Mouse (Mus musculus) adrenal gland, postnatal 10 days (tissue): Measurements from ENCODE around the gene Btbd9. TPM values are rescaled to one million over a fixed set of nuclear protein-coding genes. Genes with fewer than 3 reads are reported as not detected.

ENCODE experiments used
- DNase-seq: peaks from one replicate; pipeline ENCODE4 v3.0.0; 2021; ENCODE audit warnings: mixed read lengths
- total RNA-seq, 2 experiments: library from RNA; stranded (reverse); gene quantifications; 2 replicates each; pipeline ENCODE4 v1.2.3; 2021

The Btbd9 gene
- total RNA-seq, 2 experiments from 2014 or later: 25.3 to 34.6 TPM

DNA sequence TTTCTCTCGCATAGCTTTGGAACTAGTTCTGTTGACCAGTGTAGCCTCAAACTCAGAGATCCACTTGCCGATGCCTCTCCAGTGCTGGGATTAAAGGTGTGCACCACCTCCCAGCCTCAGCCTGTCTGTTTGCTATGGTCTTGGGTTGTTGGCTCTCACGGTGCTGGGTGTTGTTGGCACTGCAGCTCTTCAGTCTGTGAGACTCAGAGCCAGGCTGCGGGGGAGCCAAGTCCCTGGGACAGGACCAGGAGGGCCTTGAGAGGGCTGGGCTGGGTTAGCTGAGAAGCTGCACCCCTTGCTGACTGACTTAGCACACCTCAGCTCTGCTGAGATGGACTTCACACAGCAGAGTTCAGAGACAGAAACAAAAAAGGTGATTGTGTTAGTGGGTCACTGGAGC is 376.0 kb downstream of the Btbd9 start:
- no peak for DNase-seq

GRCm38 (mm10) chr17:30199374-30200247 is 376.7 kb downstream of the Btbd9 start:
- no peak for DNase-seq

GRCm38 (mm10) chr17:30198422-30198821 is 377.9 kb downstream of the Btbd9 start:
- no peak for DNase-seq

- peak; percentile 13 for DNase-seq
These were observed 378.8 kb downstream of the Btbd9 start for GRCm38 (mm10) chr17:30197280-30198030.

DNA sequence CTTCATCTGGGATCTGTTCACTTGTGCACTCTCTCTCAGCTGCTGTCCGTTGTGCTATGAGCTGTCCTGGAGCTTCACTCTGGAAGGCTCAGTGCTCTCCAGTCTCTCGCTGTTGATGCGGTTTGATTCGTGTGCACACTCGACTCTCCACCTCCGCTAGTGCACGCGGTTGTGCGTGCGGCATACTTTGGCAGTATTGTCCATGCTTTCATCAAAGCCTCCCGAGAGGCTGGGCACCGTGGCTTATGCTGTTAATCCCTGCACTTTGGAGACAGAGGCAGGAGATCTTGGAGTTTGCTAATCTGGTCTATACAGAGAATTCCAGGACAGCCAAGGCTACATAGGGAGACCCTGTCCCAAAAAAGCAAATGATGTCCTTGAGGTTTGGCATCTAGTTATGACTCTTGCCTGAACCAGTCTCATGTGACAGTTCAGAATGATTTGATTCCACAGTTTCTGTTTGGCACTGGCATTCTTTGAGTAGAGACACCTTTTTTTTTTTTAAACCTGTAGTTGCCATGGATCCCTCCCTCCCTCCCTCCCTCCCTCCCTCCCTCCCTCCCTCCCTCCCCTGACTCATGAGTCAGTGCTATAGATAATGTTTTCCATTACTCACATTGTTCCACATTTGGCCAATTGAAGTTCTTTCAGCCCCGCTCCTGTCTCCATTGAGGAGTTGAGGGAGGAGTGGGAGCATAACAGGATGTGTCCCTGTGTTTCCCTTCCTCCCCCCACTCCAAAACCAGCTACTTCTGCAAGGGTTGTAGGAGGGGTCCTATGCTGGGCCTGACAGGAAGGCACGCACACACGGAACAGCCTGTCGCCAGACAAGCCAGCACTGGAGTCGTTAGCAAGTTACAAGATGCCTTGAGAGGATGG is 379.6 kb downstream of the Btbd9 start:
- DNase-seq: peak; percentile 35

- DNase-seq: peak; percentile 10
These were observed 380.6 kb downstream of the Btbd9 start for GRCm38 (mm10) chr17:30195591-30196183.

DNA sequence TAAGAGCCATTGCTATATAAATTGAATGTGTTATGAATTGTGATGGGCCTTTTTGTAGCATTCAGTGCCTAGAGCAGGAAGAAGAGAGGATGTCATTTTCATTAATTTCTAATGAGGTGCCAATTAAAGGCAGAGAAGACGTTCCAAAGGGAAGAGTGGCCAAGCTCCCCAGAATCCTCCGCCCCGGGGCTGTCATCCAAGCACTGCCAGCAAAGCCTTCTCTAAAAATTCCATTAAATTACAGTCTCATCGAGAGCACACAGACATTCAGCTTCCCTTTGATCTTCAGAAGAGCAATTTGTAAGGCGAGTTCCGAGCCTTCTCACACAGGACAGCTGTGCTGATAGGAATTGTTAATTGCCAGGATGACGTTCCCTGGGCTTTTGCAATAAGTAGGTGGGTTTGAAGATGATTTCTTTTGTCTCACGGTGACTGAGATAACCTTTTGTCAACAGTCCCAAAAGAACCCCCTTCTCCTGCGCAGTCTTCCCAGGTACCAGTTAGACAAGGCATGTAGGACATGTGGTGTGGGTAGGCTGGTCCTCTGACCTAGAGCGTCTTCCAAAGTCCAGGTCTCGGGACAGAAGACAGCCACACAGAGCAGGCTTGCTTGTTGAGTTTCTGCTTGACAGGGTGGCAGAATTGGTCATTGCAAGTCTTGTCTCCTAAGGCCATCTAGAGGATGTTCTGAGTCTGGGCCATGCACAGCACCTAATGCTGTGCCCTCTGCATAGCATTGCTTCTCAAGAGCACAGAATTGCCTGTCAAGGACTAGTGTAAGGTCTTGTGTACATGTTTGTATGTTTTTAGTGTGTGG is 381.5 kb downstream of the Btbd9 start:
- peak; percentile 20 for DNase-seq

- DNase-seq: peak; percentile 8
These were observed 382.2 kb downstream of the Btbd9 start for GRCm38 (mm10) chr17:30194091-30194490.

DNA sequence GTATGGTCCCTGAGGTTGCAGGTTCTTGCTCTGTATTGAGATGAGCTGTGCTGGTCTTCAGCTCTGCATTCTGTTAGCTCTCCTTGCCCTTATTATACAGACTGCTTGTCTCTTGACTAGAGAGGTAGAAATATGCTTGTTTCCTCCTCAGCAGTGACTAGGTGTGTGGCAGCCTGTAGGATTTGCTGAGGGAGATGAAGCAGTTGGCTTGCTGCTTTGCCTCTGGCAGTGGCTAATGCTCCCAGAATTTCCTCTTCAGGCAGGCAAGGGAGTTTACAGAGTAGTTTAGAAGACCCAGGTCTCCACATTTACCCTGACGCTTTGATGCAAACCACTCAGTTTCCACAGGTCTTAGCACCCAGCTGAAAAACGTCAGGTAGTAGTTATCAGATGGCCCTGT is 382.7 kb downstream of the Btbd9 start:
- peak; percentile 2 for DNase-seq

- no peak for DNase-seq
These were observed 383.8 kb downstream of the Btbd9 start for GRCm38 (mm10) chr17:30192416-30193005.

- DNase-seq: peak; percentile 10
These were observed 385.1 kb downstream of the Btbd9 start for GRCm38 (mm10) chr17:30191097-30191640.

DNA sequence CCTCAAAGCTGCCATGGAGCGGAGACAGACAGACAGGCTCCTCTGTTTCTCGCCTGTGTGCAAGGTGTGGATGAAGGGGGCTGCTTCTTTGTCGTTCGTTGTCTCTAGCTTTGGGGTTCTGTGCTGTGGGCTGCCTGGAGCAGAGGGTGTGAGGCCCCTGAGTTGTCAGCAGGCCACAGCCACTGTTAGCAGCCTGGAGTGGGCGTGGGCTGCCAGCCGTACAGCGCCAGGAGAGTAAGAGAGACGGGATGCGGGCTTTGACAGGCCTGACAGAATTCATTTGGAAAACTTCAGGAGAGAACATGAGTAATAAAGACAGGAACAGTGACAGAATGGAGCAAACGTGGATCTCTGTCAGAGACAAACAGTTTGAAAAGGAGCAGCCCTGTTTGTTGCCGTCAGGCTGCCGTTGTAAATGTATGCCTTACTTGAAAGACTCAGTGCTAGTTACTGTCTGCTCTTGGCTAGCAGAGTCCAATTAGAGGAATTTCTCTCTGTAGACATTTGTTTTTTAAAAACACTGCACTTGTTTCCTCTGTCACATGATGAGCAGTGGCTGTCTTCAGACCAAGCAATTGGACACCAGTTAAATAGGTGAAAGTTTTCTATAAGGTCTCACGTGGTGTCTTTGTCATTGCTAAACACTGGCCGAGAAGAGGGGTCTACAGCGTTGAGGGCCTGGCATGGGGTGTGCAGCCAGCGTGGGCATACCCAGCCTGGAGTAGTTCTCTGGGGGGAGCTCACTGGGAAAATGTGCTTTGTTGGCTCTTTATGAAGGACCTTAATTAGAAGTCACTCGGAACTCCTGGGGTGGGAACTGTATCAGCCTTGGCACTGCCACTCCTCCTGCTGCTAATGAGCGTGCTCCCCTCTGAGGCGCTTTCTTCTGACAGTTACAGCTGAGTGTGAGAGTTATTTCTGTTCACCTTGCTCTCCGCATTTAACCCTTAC is 388.0 kb downstream of the Btbd9 start:
- DNase-seq: peak; percentile 17

- DNase-seq: no peak
These were observed 388.7 kb downstream of the Btbd9 start for GRCm38 (mm10) chr17:30187581-30187980.

DNA sequence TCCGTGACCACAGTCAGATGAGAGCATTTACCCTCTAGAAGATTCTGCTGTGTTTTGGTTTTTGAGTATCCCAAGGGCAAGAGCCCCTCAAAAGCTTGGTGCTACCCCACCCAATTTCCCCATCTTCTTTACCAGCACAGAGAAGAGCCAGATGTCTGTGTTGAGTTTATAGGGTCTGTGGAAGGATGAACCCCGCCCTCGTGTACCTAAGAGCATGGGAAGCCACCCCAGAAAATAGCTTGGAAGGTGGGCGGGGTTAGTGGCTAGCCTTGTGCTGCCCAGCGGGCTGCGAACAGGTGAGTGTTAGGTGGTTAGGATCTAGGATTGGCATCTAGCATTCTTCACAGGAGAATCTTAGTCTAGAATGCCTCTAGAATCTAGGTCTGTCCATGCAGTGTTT is 389.1 kb downstream of the Btbd9 start:
- DNase-seq: no peak

DNA sequence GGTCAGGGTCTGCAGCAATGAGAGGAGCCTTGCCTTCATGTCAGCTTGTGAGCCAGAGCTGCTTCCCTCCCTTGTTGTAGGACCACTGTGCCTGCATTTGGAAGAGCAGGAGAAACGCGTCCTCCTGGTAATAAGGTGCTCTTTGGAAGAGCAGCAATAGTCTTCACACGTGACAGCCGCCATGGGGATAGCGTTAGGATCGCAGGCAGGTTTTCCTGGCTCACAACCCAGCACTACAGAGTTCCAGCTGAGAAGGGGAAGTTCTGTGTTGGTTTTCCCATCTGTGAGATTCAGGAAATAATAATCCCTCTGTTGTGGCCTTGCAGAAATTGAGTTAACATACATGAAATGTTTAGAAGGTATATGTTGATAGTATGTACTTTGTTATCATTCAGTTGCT is 392.7 kb downstream of the Btbd9 start:
- DNase-seq: no peak

DNA sequence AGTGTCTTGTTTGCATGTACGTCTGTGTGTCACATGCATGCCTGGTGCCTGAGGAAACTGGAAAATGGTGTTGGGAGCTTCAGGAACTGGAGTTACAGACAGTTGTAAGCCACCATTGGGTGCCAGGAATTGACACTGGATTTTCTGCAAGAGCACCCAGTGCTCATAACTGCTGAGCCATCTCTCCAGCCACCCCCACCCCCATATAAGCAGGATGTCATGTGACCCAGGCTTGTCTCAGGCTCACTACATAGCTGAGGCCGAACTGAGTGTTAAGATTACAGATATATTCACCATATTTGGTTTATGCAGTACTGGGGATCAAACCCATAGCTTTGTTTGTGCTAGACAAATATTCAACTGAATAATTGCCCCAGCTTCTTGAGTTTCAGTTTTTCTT is 394.2 kb downstream of the Btbd9 start:
- no peak for DNase-seq

DNA sequence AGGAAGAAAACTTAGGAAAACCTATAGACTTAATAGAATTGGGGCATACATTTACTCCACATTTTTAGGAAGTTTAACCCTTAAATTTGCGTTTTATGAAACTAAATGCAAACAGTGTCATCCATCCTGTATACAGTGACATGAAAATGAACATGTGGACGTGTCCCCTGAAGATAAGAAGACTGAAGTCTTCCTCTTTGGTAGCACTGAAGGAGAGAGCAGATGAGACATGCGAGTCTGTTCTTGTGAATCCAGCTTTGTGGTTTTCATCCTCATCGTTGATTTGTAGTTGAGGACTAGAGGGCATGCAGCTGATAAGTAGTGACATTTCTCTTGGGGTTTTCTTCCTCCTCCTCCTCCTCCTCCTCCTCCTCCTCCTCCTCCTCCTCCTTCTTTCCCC is 394.7 kb downstream of the Btbd9 start:
- no peak for DNase-seq

- no peak for DNase-seq
These were observed 396.1 kb downstream of the Btbd9 start for GRCm38 (mm10) chr17:30180197-30180596.

DNA sequence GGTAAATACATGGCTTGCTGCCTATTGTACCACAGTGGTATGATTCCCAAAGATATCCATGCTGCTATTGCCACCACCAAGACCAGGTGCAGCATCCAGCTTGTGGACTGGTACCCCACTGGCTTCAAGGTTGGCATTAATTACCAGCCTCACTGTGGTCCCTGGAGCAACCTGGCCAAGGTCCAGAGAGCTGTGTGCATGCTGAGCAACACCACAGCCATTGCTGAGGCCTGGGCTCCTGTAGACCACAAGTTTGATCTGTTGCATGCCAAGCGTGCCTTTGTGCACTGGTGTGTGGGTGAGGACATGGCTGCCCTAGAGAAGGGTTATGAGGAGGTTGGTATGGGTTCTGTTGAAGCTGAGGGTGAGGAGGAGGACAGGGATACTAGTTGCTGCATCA is 397.9 kb downstream of the Btbd9 start:
- DNase-seq: no peak
